Mouse (Mus musculus): ENCODE results near the gene Xpot. TPM values are rescaled to one million over a fixed set of nuclear protein-coding genes. Genes with fewer than 3 reads are reported as not detected.

The Xpot gene
- polyA plus RNA-seq, 1 experiment from 2014 or later = 28.1 TPM

DNA sequence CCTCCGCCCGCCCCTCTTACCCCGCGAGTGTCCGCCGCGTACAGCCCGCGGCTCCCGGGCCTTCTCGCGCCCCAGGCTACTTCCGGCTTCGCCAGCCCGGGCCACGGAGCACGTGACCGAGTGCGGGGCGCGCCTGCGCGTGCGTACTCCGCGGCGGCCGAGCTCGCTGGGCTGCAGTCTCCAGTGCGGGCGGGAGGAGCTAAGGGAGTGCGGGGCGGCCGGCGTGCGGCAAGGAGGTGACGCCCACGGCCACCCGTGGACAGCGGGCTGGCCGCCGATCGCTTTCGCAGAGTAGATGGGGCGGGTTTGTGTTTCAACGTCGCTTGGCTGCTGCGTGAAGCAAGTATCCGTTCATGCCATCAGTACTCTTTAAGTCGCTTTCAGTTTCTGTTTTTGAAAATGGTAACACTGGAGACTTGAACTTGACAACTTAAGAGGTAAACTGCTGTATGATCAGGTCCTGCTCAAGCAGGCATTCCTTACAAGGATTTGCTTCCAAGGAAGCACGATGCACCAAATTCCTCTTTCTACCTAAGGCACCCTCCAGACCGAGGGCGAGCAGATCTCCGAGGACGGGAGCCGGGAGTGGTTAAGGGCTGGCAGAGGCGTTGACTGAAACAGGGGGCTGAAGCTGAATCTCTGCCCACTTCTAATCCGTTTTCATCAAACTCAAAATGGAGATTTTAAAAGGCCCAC, 39.3 kb downstream of the Xpot start, which contains the start of gene Tbk1:
Tbk1 (minus strand) TSS at position 113 of the 696 bp plus-strand sequence.
- Histone ChIP-seq H3K9me3 (replicated peaks) (no peaks in the 10 kb centered on the region), H3K4me2 (peak within 1 kb of the TSS; percentile 77), H3K4me1 (replicated peaks) (peaks cover 43% of the 10 kb centered on the region), H3K27ac (replicated peaks) (peak within 1 kb of the TSS; percentile 86), H3K36me3 (replicated peaks) (peaks cover 35% of the 10 kb centered on the region), H3K9ac (peak within 1 kb of the TSS; percentile 92), H3K27me3 (no peaks in the 10 kb centered on the region), H3K4me3 (replicated peaks) (peak within 1 kb of the TSS; percentile 94)
- peak; percentile 96 for ATAC-seq (ENCODE audit: insufficient read depth)
- under 1% methylated on average over 58 of the region's 58 CpGs for WGBS (ENCODE audit: insufficient replicate concordance)

DNA sequence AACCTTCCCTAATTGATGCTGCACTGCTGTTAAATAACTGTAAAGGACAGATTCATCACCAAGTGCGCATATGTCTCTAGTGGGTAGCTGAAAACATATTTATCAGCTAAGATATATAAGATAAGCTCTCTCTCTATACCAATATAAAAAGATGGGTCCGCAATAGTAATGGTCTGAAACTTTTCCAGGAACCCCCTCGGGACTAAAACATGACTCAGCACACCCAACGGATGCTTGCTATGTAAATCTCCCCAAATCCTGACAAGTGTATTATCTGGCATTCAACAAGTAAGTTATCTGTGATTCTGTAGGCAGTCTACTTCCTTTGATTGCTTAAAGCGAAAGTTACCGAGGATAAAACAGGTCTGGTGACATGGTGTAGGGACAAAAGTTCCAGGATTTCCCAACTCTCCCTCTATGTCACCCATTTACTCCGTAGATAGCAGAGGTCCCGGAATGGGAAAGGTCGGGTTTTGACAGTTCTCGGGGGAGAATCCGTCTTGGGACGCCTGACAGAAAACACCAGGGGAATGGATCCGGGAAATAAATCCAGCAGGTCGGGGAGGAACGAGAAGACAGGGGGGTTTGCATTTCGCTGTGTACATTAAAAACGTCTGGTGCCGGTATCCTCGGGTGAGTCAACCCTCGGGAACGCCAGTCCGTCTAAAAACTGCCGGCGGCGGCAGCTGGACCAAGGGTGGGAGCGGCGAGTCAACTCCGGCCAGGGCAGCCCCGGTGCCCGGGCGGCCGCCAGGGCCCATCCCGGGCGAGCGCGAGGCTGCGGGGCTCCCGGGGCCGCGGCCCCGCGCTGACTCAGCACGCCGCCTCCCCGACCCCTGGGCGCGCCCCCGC, 40.1 kb downstream of the Xpot start:
- Histone ChIP-seq H3K4me1 (replicated peaks) (peaks cover 43% of the 10 kb centered on the region), H3K9ac (peak overlapping the region; percentile 92), H3K9me3 (replicated peaks) (no peaks in the 10 kb centered on the region), H3K27ac (replicated peaks) (peak overlapping the region; percentile 86), H3K4me2 (peak overlapping the region; percentile 77), H3K27me3 (no peaks in the 10 kb centered on the region), H3K4me3 (replicated peaks) (peak overlapping the region; percentile 94), H3K36me3 (replicated peaks) (peaks cover 34% of the 10 kb centered on the region)
- 2% methylated on average over 43 of the region's 48 CpGs for WGBS (ENCODE audit: insufficient replicate concordance)
- peak; percentile 74 for ATAC-seq (ENCODE audit: insufficient read depth)

DNA sequence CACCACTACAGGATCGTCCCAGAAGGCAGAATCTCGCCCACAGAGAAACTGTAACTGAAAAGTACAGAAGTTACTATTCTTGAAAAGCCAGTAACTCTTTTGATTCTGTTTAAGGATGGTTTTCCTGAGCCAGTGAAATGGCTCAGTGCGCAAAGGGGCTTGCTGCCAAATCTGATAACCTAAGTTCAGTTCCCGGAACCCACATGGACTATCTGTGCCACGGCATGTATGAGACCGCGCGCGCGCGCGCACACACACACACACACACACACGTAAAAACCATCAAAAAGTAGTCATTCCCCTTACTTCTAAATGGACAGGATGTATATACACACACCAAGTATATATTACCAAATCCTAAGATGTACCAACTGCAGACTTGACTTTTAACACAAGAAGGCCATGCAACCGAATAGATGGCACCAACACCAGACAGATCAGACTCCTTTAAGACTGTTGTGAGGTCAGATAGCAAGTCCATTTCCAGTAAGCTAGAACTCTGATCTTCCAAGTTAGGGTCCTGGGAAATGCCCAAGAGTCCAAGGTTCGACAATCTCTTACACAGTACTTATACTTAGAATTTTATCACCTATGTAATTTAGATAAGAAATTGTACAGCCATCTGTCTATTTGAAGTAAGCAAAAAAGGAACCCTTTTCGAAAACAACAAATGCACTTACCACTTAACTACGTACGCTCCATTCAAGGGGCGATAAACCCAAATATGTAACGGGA, 40.9 kb downstream of the Xpot start:
- Histone ChIP-seq H3K4me2 (peak overlapping the region; percentile 77), H3K4me3 (replicated peaks) (peak overlapping the region; percentile 94), H3K9ac (0 out of 2 replicates have a peak overlapping the region, but pooled peaks have one; percentile 92), H3K36me3 (replicated peaks) (peaks cover 41% of the 10 kb centered on the region), H3K27me3 (no peaks in the 10 kb centered on the region), H3K27ac (replicated peaks) (no peak overlapping the region), H3K9me3 (replicated peaks) (no peaks in the 10 kb centered on the region), H3K4me1 (replicated peaks) (peaks cover 49% of the 10 kb centered on the region)
- 66% methylated on average over 20 of the region's 20 CpGs for WGBS (ENCODE audit: insufficient replicate concordance)
- ATAC-seq (ENCODE audit: insufficient read depth) = no peak

DNA sequence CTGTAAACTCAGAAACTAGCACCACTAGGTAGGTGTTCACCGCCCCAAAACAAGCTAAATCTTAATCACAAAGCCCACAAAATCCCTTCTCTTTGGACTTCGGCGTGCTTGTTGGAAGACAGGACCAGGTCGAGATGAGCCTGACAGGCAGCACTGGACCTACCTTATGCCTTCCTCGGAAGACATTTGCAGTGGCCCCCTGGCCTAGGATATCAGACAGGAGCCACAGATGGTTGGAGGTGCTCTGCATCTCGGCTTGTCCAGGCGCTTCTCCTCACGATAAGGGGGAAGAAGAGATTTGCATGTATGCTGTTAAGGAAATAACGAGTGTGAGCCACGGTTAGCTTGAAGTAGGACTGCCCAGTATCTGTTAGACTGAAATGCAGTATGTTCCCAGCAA, 42.1 kb downstream of the Xpot start:
- no peaks in the 10 kb centered on the region for H3K9me3 ChIP-seq (replicated peaks)
- H3K36me3 ChIP-seq (replicated peaks) = peaks cover 43% of the 10 kb centered on the region
- WGBS (ENCODE audit: insufficient replicate concordance) = 79% methylated on average over 10 of the region's 10 CpGs
- peaks cover 49% of the 10 kb centered on the region for H3K4me1 ChIP-seq (replicated peaks)
- no peaks in the 10 kb centered on the region for H3K27me3 ChIP-seq
- no peak overlapping the region for H3K9ac ChIP-seq
- no peak overlapping the region for H3K4me2 ChIP-seq
- no peak overlapping the region for H3K27ac ChIP-seq (replicated peaks)
- ATAC-seq (ENCODE audit: insufficient read depth) = no peak
- H3K4me3 ChIP-seq (replicated peaks) = no peak overlapping the region

DNA sequence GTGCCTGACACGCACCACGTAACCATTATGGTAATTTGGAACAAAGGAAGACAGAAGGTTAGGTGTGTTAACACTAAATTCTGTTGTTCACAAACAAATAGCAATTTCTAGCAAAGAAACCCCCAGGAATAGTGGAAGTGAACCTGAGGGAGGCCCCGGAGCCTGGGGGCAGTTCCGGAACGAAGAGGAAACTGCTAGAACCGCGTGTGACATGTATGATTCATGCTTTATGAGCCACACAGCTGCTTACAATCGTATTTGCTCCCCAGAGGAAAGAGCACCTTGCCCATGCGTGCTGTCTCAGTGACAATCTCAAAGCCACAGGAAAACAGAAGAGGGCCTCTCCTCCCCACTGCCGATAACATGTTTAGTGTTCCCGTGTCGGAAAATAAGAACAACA, 43.1 kb downstream of the Xpot start:
- ATAC-seq (ENCODE audit: insufficient read depth) = no peak
- Histone ChIP-seq H3K9ac (no peak overlapping the region), H3K27me3 (no peaks in the 10 kb centered on the region), H3K4me2 (no peak overlapping the region), H3K4me1 (replicated peaks) (peaks cover 48% of the 10 kb centered on the region), H3K36me3 (replicated peaks) (peaks cover 50% of the 10 kb centered on the region), H3K27ac (replicated peaks) (no peak overlapping the region), H3K4me3 (replicated peaks) (no peak overlapping the region), H3K9me3 (replicated peaks) (no peaks in the 10 kb centered on the region)
- 68% methylated on average over 12 of the region's 12 CpGs for WGBS (ENCODE audit: insufficient replicate concordance)

DNA sequence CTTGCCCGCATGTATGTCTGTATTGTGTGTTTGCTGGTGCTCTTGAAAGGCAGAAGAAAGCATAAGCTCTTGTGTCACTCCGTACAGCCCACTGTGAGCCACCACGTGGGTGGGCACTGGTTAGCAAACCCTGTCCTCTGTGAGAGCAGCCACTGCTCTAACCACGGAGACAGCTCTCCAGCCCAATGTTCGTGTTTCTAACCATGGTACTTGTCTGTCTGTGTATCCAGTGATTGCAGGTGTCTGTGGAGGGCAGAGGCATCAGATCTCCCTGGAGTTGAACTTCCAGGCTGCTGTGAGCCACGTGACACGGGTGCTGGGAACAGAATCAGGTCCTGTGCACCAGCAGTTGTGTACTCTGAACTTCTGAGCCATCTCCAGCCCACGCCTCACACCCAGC, 43.8 kb downstream of the Xpot start:
- ATAC-seq (ENCODE audit: insufficient read depth) = no peak
- H3K4me3 ChIP-seq (replicated peaks) = no peak overlapping the region
- WGBS (ENCODE audit: insufficient replicate concordance) = 79% methylated on average over 8 of the region's 8 CpGs
- H3K36me3 ChIP-seq (replicated peaks) = peaks cover 56% of the 10 kb centered on the region
- H3K9me3 ChIP-seq (replicated peaks) = no peaks in the 10 kb centered on the region
- no peak overlapping the region for H3K27ac ChIP-seq (replicated peaks)
- no peaks in the 10 kb centered on the region for H3K27me3 ChIP-seq
- no peak overlapping the region for H3K9ac ChIP-seq
- peaks cover 40% of the 10 kb centered on the region for H3K4me1 ChIP-seq (replicated peaks)
- H3K4me2 ChIP-seq = no peak overlapping the region

DNA sequence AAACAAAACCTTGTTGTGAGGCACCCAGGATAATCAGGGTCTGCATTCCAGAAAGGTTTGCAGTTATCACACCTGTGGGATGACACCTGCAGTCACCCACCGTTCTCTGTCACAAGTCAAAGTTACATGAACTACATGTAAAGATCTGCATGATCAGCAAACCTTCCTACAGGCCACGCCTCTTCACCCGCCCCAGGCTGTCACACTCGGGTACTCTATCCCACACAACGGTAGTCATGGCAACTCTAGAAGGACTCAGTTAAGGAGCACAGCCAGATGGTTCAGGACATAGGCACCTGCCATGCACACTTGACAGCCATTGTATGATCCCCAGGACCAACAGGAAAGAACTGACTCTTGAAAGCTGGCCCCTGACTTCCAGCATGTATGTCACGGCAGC, 44.7 kb downstream of the Xpot start:
- H3K9me3 ChIP-seq (replicated peaks) = no peaks in the 10 kb centered on the region
- H3K27ac ChIP-seq (replicated peaks) = no peak overlapping the region
- H3K9ac ChIP-seq = no peak overlapping the region
- H3K4me2 ChIP-seq = no peak overlapping the region
- peaks cover 58% of the 10 kb centered on the region for H3K36me3 ChIP-seq (replicated peaks)
- H3K4me1 ChIP-seq (replicated peaks) = peaks cover 37% of the 10 kb centered on the region
- 79% methylated on average over 6 of the region's 6 CpGs for WGBS (ENCODE audit: insufficient replicate concordance)
- no peaks in the 10 kb centered on the region for H3K27me3 ChIP-seq
- H3K4me3 ChIP-seq (replicated peaks) = no peak overlapping the region
- no peak for ATAC-seq (ENCODE audit: insufficient read depth)

DNA sequence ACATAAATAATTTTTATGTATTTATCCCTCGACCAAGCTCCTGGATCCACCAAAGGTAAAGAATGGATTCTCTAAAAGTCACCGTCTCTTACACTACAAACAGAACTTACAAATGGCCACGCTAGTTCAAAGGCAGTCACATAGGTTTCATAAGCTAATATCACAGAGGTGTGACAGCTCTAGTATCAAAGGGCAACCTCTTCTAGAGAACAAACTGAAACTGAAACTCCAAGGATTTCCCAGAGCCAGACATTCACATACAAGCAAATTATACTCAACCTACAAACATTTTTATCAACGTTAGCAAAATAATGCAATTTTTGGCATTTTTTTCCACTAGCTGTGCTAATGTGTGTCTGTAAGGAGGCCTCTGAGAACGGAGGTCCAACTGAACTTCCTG, 45.8 kb downstream of the Xpot start:
- no peak for ATAC-seq (ENCODE audit: insufficient read depth)
- WGBS (ENCODE audit: insufficient replicate concordance) = 88% methylated on average over 5 of the region's 5 CpGs
- H3K36me3 ChIP-seq (replicated peaks) = peaks cover 69% of the 10 kb centered on the region

DNA sequence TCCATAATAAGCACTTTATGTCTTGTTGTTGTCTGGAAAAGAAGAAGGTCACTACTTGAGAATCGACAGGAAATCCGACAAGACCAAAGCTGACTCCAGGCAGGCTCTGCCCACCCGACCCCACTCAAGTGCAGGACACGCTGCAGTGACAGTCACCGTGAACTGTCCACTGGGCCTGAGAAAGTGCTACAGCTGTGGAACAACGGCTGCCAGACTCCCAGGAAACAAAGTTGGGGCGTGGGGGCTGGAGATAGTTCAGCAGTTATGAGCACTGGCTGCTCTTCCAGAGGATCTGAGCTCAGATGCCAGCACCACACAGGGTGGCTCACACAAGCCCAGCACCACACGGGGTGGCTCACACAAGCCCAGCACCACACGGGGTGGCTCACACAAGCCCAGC, 49.8 kb downstream of the Xpot start:
- ATAC-seq (ENCODE audit: insufficient read depth) = no peak
- Histone ChIP-seq H3K4me2 (no peak overlapping the region), H3K36me3 (replicated peaks) (peaks cover 64% of the 10 kb centered on the region), H3K4me1 (replicated peaks) (peaks cover 6% of the 10 kb centered on the region; the same call in 1 of the 2 replicates), H3K4me3 (replicated peaks) (no peak overlapping the region), H3K9ac (no peak overlapping the region), H3K27ac (replicated peaks) (no peak overlapping the region), H3K27me3 (no peaks in the 10 kb centered on the region), H3K9me3 (replicated peaks) (no peaks in the 10 kb centered on the region)
- WGBS (ENCODE audit: insufficient replicate concordance) = 83% methylated on average over 9 of the region's 9 CpGs

More for the DNA sequence above, 45.8 kb downstream of the Xpot start:
- H3K9me3 ChIP-seq (replicated peaks) = no peaks in the 10 kb centered on the region
- H3K27me3 ChIP-seq = no peaks in the 10 kb centered on the region
- H3K4me1 ChIP-seq (replicated peaks) = peaks cover 31% of the 10 kb centered on the region
- H3K4me2 ChIP-seq = no peak overlapping the region
- H3K27ac ChIP-seq (replicated peaks) = no peak overlapping the region
- H3K9ac ChIP-seq = no peak overlapping the region
- no peak overlapping the region for H3K4me3 ChIP-seq (replicated peaks)

DNA sequence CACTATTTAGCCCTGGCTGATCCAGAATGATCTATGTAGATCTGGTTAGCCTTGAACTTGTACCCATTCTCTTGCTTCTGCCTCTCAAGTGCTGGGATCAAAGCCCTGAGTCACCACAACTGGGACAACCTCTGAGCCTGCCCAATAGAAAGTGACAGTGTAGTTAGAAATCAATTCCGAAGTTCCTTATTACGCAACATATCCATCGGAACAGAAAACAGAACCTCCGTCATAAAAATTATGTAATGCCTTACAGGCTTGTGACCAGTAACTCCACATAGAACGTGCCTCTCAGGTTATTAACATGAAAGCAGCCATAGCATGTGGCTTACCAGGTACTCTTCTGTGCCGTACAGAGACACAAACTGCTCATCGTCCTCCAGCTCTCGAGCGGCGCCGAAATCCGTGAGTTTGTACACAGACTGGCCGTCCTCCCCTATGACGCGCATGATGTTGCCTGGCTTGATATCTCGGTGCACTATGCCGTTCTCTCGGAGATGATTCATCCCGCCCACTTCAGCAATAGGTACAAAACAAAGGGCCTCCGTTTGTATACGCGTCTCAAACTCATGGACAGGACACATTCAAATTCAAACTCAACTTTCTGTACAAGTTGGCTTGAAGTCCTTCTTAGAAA, 54.5 kb downstream of the Xpot start:
- 91% methylated on average over 22 of the region's 22 CpGs for WGBS (ENCODE audit: insufficient replicate concordance)

More for the DNA sequence above, 54.5 kb downstream of the Xpot start:
- Histone ChIP-seq H3K27ac (replicated peaks) (no peak overlapping the region), H3K4me3 (replicated peaks) (no peak overlapping the region), H3K27me3 (no peaks in the 10 kb centered on the region), H3K4me2 (no peak overlapping the region), H3K9me3 (replicated peaks) (0 out of 2 replicates have a peak, but pooled peaks cover 4% of the 10 kb centered on the region), H3K36me3 (replicated peaks) (peaks cover 72% of the 10 kb centered on the region), H3K4me1 (replicated peaks) (peaks cover 35% of the 10 kb centered on the region), H3K9ac (no peak overlapping the region)
- ATAC-seq (ENCODE audit: insufficient read depth) = no peak
